Mouse (Mus musculus) layer of hippocampus, adult 8-10 months (tissue): Measurements from ENCODE around the gene Olfr1457. TPM values are rescaled to one million over a fixed set of nuclear protein-coding genes. Genes with fewer than 3 reads are reported as not detected.

Source experiments
- DNase-seq, 2 experiments: peaks; one replicate each; pipeline ENCODE4 v3.0.0; 2022; ENCODE audit warnings: low spot score in 2 of 2
- total RNA-seq, 4 experiments: library from RNA; stranded (reverse); gene quantifications; 2 replicates each; pipeline ENCODE4 v1.2.4; 2022

Olfr1457 gene
- total RNA-seq: not detected

DNA sequence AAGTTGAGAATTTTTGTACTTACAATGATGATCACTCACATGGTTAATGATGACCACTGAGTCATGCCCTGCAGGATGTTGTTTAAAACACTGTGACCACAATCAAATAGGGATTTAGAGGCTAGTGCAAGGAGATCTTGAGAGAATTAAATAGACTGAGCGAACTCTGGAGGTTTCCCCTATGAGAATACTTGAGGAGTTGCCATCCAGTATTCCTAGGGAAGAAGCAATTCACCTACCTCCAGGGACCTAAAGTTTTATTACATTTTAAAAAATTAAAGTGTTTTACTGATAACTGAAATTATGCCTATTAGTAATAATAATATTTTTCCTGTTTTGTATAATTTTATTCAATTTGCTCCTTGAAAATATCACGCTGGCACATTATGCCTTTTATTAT lies at the start of gene Olfr1457:
Olfr1457 (minus strand) TSS at position 101 of the 400 bp plus-strand sequence.
- DNase-seq: no peak

- DNase-seq: no peak
Observed at GRCm38 (mm10) chr19:13106675-13107074, 9.0 kb upstream of the Olfr1457 start, which contains the start of gene Olfr1458. TSS of gene Olfr1458 (minus strand) at chr19:13106775.

- no peak for DNase-seq
Observed at GRCm38 (mm10) chr19:13093908-13094307, 3.8 kb downstream of the Olfr1457 start.

DNA sequence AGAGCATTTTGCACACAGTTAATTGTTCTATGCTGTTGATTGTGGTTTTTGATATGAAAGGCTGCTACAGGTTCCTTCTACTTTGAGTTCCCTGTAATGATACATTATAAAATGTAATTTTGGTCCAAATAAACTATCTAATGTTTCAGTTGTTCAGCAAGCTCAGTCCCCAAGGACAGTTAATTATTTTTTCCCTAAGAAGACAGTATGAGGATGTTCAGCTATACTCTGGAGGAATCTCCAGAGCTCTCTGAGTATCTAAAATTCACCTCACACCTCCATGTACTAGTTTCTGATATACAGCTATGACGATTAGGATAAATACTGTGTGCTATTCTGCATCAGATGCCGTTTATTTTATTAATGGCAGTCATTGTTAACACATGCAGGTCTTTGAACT lies 37.4 kb downstream of the Olfr1457 start, which contains the start of gene Olfr1454:
Olfr1454 (plus strand) TSS at position 301 of the 400 bp plus-strand sequence.
- DNase-seq: no peak

Other genes with a start within 250 kb of the Olfr1457 start
- not detected for gene Olfr1444, start 240.6 kb downstream of the Olfr1457 start, total RNA-seq
- gene Olfr1445, start 214.0 kb downstream of the Olfr1457 start, total RNA-seq: not detected
- not detected for gene Olfr1446, start 204.4 kb downstream of the Olfr1457 start, total RNA-seq
- not detected for gene Olfr1447, start 194.1 kb downstream of the Olfr1457 start, total RNA-seq
- gene Olfr1448, start 173.5 kb downstream of the Olfr1457 start, total RNA-seq: not detected
- gene Olfr1449, start 167.1 kb downstream of the Olfr1457 start, total RNA-seq: not detected
- not detected for gene Olfr1450, start 147.6 kb downstream of the Olfr1457 start, total RNA-seq
- not detected for gene Olfr1451, start 102.9 kb downstream of the Olfr1457 start, total RNA-seq
- gene Olfr1453, start 69.6 kb downstream of the Olfr1457 start, total RNA-seq: not detected
- not detected for gene Olfr1454, start 37.3 kb downstream of the Olfr1457 start, total RNA-seq
- gene Olfr1458, start 8.9 kb upstream of the Olfr1457 start, total RNA-seq: not detected
- gene Olfr1459, start 51.7 kb upstream of the Olfr1457 start, total RNA-seq: under 1 TPM; 0.09 to 0.27 (median 0.20) TPM
- gene Olfr1461, start 65.1 kb upstream of the Olfr1457 start, total RNA-seq: not detected
- gene Olfr1462, start 87.8 kb upstream of the Olfr1457 start, total RNA-seq: not detected
- not detected for gene Olfr1463, start 133.4 kb upstream of the Olfr1457 start, total RNA-seq
- not detected for gene Olfr1465, start 217.7 kb upstream of the Olfr1457 start, total RNA-seq
- not detected for gene Olfr1466, start 241.0 kb upstream of the Olfr1457 start, total RNA-seq